Mouse (Mus musculus): ENCODE data around the gene Rad9a. TPM values are rescaled to one million over a fixed set of nuclear protein-coding genes. Genes with fewer than 3 reads are reported as not detected.
A peak's percentile ranks its signal among the peaks of the same experiment; 100 is the strongest.

Rad9a gene
- polyA plus RNA-seq, 2 experiments, result 14.3 to 20.8 TPM

GRCm38 (mm10) chr19:4215451-4215840 lies 14.0 kb upstream of the Rad9a start:
- no peak overlapping the region for H3K27ac ChIP-seq
- ATAC-seq (ENCODE audit: insufficient read depth) (no peak), DNase-seq (ENCODE audit: low read depth in 3 of 3, low spot score in 3 of 3) (no peak)
- peaks cover 0 to 8% of the 10 kb centered on the region in 2 experiments; a peak in 3 of 4 replicates for H3K4me1 ChIP-seq (replicated peaks; ENCODE audit: control insufficient read depth in 2 of 2, insufficient read depth in 2 of 2, low read length in 1 of 2)
- 2% methylated on average over 21 of the region's 21 CpGs for WGBS (ENCODE audit: insufficient replicate concordance)
- H3K4me3 ChIP-seq (ENCODE audit: insufficient read depth in 1 of 2, low read depth in 2 of 2, low read length in 2 of 2), result peak overlapping the region in 1 of 2 experiments; percentile 52; a peak in 2 of 4 replicates
- H3K27me3 ChIP-seq (ENCODE audit: control insufficient read depth, insufficient read depth, low read length), result peaks cover 69% of the 10 kb centered on the region
- H3K4me2 ChIP-seq (ENCODE audit: low read depth), result peak overlapping the region; percentile 63
- H3K36me3 ChIP-seq (replicated peaks; ENCODE audit: control insufficient read depth, insufficient read depth, low read depth), result no peaks in the 10 kb centered on the region
- no peak overlapping the region for H3K9ac ChIP-seq (replicated peaks)
- TF ChIP-seq CTCF (IDR thresholded peaks at IDR 0.05; ENCODE audit: low read depth) (no peak), EP300 (IDR thresholded peaks at IDR 0.05; ENCODE audit: low read depth) (no peak)
- H3K9me3 ChIP-seq (ENCODE audit: control insufficient read depth, low read length), result no peaks in the 10 kb centered on the region

- H3K9me3 ChIP-seq (ENCODE audit: control insufficient read depth, low read length), result no peaks in the 10 kb centered on the region
- DNase-seq (ENCODE audit: low read depth in 3 of 3, low spot score in 3 of 3) (no peak), ATAC-seq (ENCODE audit: insufficient read depth) (peak; percentile 19; the same call in 1 of the 2 replicates)
- peaks cover 0 to 8% of the 10 kb centered on the region in 2 experiments; a peak in 2 of 4 replicates for H3K4me1 ChIP-seq (replicated peaks; ENCODE audit: control insufficient read depth in 2 of 2, insufficient read depth in 2 of 2, low read length in 1 of 2)
- WGBS (ENCODE audit: insufficient replicate concordance), result under 1% methylated on average over 72 of the region's 81 CpGs
- H3K4me3 ChIP-seq (ENCODE audit: insufficient read depth in 1 of 2, low read depth in 2 of 2, low read length in 2 of 2), result peak overlapping the region; percentile 51 to 52
- no peak for TF ChIP-seq CTCF (IDR thresholded peaks at IDR 0.05; ENCODE audit: low read depth)
- no peak for TF ChIP-seq EP300 (IDR thresholded peaks at IDR 0.05; ENCODE audit: low read depth)
- no peaks in the 10 kb centered on the region for H3K36me3 ChIP-seq (replicated peaks; ENCODE audit: control insufficient read depth, insufficient read depth, low read depth)
- peaks cover 69% of the 10 kb centered on the region for H3K27me3 ChIP-seq (ENCODE audit: control insufficient read depth, insufficient read depth, low read length)
- H3K4me2 ChIP-seq (ENCODE audit: low read depth), result peak overlapping the region; percentile 63
- H3K9ac ChIP-seq (replicated peaks), result peak overlapping the region; percentile 45
- H3K27ac ChIP-seq, result no peak overlapping the region
Observed at GRCm38 (mm10) chr19:4214771-4215450, 13.4 kb upstream of the Rad9a start.

GRCm38 (mm10) chr19:4214071-4214770 lies 12.8 kb upstream of the Rad9a start, which contains the start of the genes Clcf1 and AC109138.7:
Gene Clcf1 (plus strand): TSS chr19:4214238.
Gene AC109138.7 (plus strand): TSS chr19:4214357.
- no peak for DNase-seq (ENCODE audit: low read depth in 3 of 3, low spot score in 3 of 3)

GRCm38 (mm10) chr19:4213524-4213974 lies 12.1 kb upstream of the Rad9a start:
- no peak for ATAC-seq (ENCODE audit: insufficient read depth)
- TF ChIP-seq CTCF (IDR thresholded peaks at IDR 0.05; ENCODE audit: low read depth) (no peak), EP300 (IDR thresholded peaks at IDR 0.05; ENCODE audit: low read depth) (no peak)
- H3K9ac ChIP-seq (replicated peaks), result no peak overlapping the region
- H3K27me3 ChIP-seq (ENCODE audit: control insufficient read depth, insufficient read depth, low read length), result peaks cover 69% of the 10 kb centered on the region
- H3K36me3 ChIP-seq (replicated peaks; ENCODE audit: control insufficient read depth, insufficient read depth, low read depth), result no peaks in the 10 kb centered on the region
- H3K9me3 ChIP-seq (ENCODE audit: control insufficient read depth, low read length), result no peaks in the 10 kb centered on the region
- WGBS (ENCODE audit: insufficient replicate concordance), result 9% methylated on average over 9 of the region's 9 CpGs
- H3K4me3 ChIP-seq (ENCODE audit: insufficient read depth in 1 of 2, low read depth in 2 of 2, low read length in 2 of 2), result no peak overlapping the region
- H3K4me2 ChIP-seq (ENCODE audit: low read depth), result peak overlapping the region; percentile 63
- H3K27ac ChIP-seq, result no peak overlapping the region
- peaks cover 0 to 8% of the 10 kb centered on the region in 2 experiments; a peak in 2 of 4 replicates for H3K4me1 ChIP-seq (replicated peaks; ENCODE audit: control insufficient read depth in 2 of 2, insufficient read depth in 2 of 2, low read length in 1 of 2)
- no peak for DNase-seq (ENCODE audit: low read depth in 3 of 3, low spot score in 3 of 3)

More at GRCm38 (mm10) chr19:4214071-4214770, 12.8 kb upstream of the Rad9a start, which contains the start of the genes Clcf1 and AC109138.7:
- WGBS (ENCODE audit: insufficient replicate concordance), result under 1% methylated on average over 49 of the region's 49 CpGs
- peak within 1 kb of the TSS; percentile 45 for H3K9ac ChIP-seq (replicated peaks)
- no peak within 1 kb of the TSS for H3K27ac ChIP-seq
- H3K27me3 ChIP-seq (ENCODE audit: control insufficient read depth, insufficient read depth, low read length), result peaks cover 69% of the 10 kb centered on the region
- no peaks in the 10 kb centered on the region for H3K9me3 ChIP-seq (ENCODE audit: control insufficient read depth, low read length)
- peaks cover 0 to 8% of the 10 kb centered on the region in 2 experiments; a peak in 2 of 4 replicates for H3K4me1 ChIP-seq (replicated peaks; ENCODE audit: control insufficient read depth in 2 of 2, insufficient read depth in 2 of 2, low read length in 1 of 2)
- H3K4me2 ChIP-seq (ENCODE audit: low read depth), result peak within 1 kb of the TSS; percentile 63
- no peaks in the 10 kb centered on the region for H3K36me3 ChIP-seq (replicated peaks; ENCODE audit: control insufficient read depth, insufficient read depth, low read depth)
- no peak for TF ChIP-seq EP300 (IDR thresholded peaks at IDR 0.05; ENCODE audit: low read depth)
- TF ChIP-seq CTCF (IDR thresholded peaks at IDR 0.05; ENCODE audit: low read depth), result no peak
- ATAC-seq (ENCODE audit: insufficient read depth), result 0 out of 2 replicates have a peak, but pooled peaks have one; percentile 13
- H3K4me3 ChIP-seq (ENCODE audit: insufficient read depth in 1 of 2, low read depth in 2 of 2, low read length in 2 of 2), result peak within 1 kb of the TSS; percentile 51 to 52
